Mouse (Mus musculus) embryonic facial prominence, embryonic 10.5 days (tissue): Measurements from ENCODE around the gene Deup1. TPM values are rescaled to one million over a fixed set of nuclear protein-coding genes. Genes with fewer than 3 reads are reported as not detected.

Source experiments
- DNase-seq: peaks from one replicate; pipeline ENCODE4 v3.0.0-alpha.2; 2017; ENCODE audit warnings: low spot score
- H3K27ac ChIP-seq: fragments of 300-500 bp; sonication (generic); replicated peaks from 2 replicates; pipeline ENCODE4 v1.5.1; 2016; ENCODE audit warnings: mild to moderate bottlenecking
- H3K27me3 ChIP-seq: fragments of 300-500 bp; sonication (generic); replicated peaks from 2 replicates; pipeline ENCODE4 v1.6.1; 2016; ENCODE audit warnings: low read depth, mild to moderate bottlenecking; ENCODE audit not compliant: poor library complexity, severe bottlenecking
- H3K36me3 ChIP-seq: fragments of 300-500 bp; sonication (generic); replicated peaks from 2 replicates; pipeline ENCODE4 v1.6.1; 2016; ENCODE audit warnings: mild to moderate bottlenecking, moderate library complexity
- H3K4me1 ChIP-seq: fragments of 300-500 bp; sonication (generic); 2 replicates; pipeline ENCODE4 v1.6.1; 2016
- H3K4me3 ChIP-seq: fragments of 300-500 bp; sonication (generic); 2 replicates; pipeline ENCODE4 v1.5.1; 2016; ENCODE audit warnings: mild to moderate bottlenecking, moderate library complexity
- H3K9me3 ChIP-seq: fragments of 300-500 bp; sonication (generic); 2 replicates; pipeline ENCODE4 v1.6.1; 2016; ENCODE audit warnings: mild to moderate bottlenecking
- WGBS: fragments of 180-500 bp; shearing (Covaris S2); methylation state at CpG from one replicate; pipeline ENCODE4 v1.1.7; 2016; 5-methylcytosine and 5-hydroxymethylcytosine counted together
- polyA plus RNA-seq: library from polyadenylated mRNA; unstranded; fragments of >200 nt; fragmentation: Nextera tagmentation; extraction: Ambion mirVana; gene quantifications from 2 replicates; pipeline ENCODE4 v1.2.1, GENCODE M21; 2016

Gene Deup1
- polyA plus RNA-seq, 1 experiment from 2014 or later, result 0.59 TPM

- 74% methylated on average over 7 of the region's 7 CpGs for WGBS
- no peaks in the 10 kb centered on the region for H3K36me3 ChIP-seq
- no peak overlapping the region for H3K4me3 ChIP-seq
- no peaks in the 10 kb centered on the region for H3K27me3 ChIP-seq
- H3K27ac ChIP-seq, result no peak overlapping the region
- H3K9me3 ChIP-seq, result no peaks in the 10 kb centered on the region
- peak; percentile 1 for DNase-seq
- peaks cover 11% of the 10 kb centered on the region; the same call in 1 of the 2 replicates for H3K4me1 ChIP-seq
These were observed 10.7 kb downstream of the Deup1 start for GRCm38 (mm10) chr9:15617061-15617460.

- no peaks in the 10 kb centered on the region for H3K9me3 ChIP-seq
- no peaks in the 10 kb centered on the region for H3K27me3 ChIP-seq
- H3K27ac ChIP-seq, result no peak overlapping the region
- H3K36me3 ChIP-seq, result no peaks in the 10 kb centered on the region
- DNase-seq, result no peak
- WGBS, result 83% methylated on average over 6 of the region's 6 CpGs
- H3K4me1 ChIP-seq, result peaks cover 11% of the 10 kb centered on the region; the same call in 1 of the 2 replicates
- no peak overlapping the region for H3K4me3 ChIP-seq
These were observed 11.3 kb downstream of the Deup1 start for GRCm38 (mm10) chr9:15616471-15616870.

DNA sequence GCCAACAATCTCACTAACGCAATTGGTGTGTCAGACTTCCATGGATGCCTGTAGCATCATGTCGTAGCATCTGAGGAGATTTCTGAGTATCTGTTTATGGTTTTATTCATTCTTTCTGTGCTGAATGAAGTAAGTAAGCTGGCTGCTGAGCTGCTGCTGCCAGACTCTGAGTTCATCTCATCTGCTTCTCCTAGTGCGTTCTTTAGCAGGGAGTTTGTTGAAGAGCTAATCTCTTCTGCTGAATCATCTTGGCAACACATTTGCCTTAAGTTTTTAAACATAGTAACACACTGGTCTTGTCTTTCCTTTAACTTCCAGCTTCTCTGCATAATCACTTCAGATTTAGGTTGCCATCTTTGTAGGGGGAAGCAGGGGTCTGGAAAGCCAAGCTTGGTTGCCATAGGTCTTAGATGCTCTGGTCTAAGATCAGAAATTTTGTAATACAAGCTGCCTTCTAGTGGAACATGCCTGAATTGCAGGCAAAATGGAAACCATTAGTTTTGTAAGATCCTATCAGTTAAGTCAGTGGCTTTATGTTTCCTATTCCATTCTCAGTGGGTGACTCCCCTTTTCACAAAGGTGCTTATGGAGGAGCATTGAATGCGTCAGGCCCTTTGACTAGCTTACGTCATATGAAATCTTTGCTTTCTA, 18.3 kb downstream of the Deup1 start:
- Histone ChIP-seq H3K4me1 (no peaks in the 10 kb centered on the region), H3K27ac (no peak overlapping the region), H3K4me3 (no peak overlapping the region), H3K27me3 (no peaks in the 10 kb centered on the region), H3K9me3 (no peaks in the 10 kb centered on the region), H3K36me3 (no peaks in the 10 kb centered on the region)
- WGBS, result 94% methylated on average over 5 of the region's 5 CpGs
- no peak for DNase-seq

DNA sequence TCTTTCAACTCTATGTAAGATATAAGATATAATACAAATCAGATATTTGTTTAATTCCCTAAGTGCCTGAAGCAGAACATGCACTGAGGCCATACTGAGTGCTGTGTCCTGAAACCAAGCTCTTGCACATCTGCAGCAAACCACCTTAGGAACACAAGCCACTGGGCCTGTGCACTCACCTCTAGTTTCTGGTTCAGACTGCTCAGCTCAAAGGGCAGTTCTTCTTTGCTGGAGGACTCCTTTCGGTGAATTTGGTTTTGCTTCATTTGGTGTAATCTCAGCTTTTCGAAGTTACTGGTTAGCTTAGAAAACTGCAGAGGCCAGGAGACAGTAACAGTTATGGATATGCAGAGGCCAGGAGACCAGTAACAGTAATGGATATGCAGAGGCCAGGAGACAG, 20.1 kb downstream of the Deup1 start:
- no peaks in the 10 kb centered on the region for H3K27me3 ChIP-seq
- no peak overlapping the region for H3K27ac ChIP-seq
- H3K9me3 ChIP-seq, result no peaks in the 10 kb centered on the region
- WGBS, result 89% methylated on average over 2 of the region's 2 CpGs
- DNase-seq, result no peak
- H3K36me3 ChIP-seq, result no peaks in the 10 kb centered on the region
- no peak overlapping the region for H3K4me3 ChIP-seq
- H3K4me1 ChIP-seq, result no peaks in the 10 kb centered on the region

DNA sequence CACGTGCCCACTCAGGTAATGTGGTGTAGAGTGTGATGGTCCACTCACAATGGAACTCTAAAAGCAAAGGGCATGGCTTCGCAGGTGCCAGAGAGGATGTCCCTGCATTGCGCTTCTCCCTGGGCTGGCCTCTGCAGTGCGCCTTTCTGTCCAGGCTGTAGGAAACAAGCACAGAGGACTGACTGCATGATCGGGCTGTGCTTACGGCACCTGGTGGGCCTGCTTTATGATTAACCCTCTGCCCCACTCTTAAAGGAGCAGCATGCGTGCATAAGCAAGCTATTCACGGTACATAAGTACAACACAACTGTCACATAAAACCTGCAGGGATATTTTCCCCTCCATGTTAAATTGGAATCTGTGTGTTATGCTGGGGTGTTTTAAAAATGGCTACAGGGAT, 24.6 kb downstream of the Deup1 start:
- WGBS, result 91% methylated on average over 8 of the region's 8 CpGs
- DNase-seq, result no peak
- H3K27me3 ChIP-seq, result no peaks in the 10 kb centered on the region
- no peaks in the 10 kb centered on the region for H3K9me3 ChIP-seq
- H3K4me3 ChIP-seq, result no peak overlapping the region
- H3K4me1 ChIP-seq, result no peaks in the 10 kb centered on the region
- H3K27ac ChIP-seq, result no peak overlapping the region
- no peaks in the 10 kb centered on the region for H3K36me3 ChIP-seq

DNA sequence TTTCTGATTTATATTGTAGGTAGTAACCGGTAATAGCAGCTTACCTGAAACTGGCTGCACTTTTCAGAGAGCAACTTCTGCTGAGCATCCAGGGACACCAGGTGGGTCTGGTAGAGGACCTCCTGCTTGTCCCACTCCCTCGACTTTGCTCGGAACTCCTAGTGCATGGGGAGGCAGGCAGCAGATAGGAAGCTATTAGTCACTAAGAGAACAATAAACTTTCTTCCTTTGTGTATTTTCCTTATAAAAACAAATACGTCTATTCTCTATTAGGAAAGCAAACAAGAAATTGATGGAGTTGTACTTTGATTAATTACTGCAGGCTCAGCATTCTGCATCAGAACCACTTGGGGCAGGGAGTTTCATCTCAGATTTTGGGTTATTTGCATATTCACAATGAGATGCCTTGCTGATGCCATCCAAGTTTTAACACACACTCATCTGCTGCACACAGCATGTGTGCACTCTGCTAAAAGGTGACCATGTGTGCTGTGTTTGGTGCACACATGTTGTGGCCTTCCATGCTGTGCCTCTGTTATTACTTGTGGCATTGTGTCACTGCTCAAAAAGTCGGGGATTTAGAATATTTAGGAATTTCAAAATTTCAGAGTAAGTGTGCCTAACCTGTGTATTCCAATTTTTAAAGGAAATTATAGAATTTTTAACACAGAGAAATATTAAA, 26.7 kb downstream of the Deup1 start:
- Histone ChIP-seq H3K9me3 (no peaks in the 10 kb centered on the region), H3K4me1 (no peaks in the 10 kb centered on the region), H3K4me3 (no peak overlapping the region), H3K27me3 (no peaks in the 10 kb centered on the region), H3K27ac (no peak overlapping the region), H3K36me3 (no peaks in the 10 kb centered on the region)
- no peak for DNase-seq
- WGBS, result 74% methylated on average over 5 of the region's 5 CpGs

- Histone ChIP-seq H3K4me1 (no peaks in the 10 kb centered on the region), H3K27me3 (no peaks in the 10 kb centered on the region), H3K36me3 (no peaks in the 10 kb centered on the region), H3K27ac (no peak overlapping the region), H3K4me3 (no peak overlapping the region), H3K9me3 (no peaks in the 10 kb centered on the region)
- 74% methylated on average over 6 of the region's 6 CpGs for WGBS
- no peak for DNase-seq
These were observed 27.4 kb downstream of the Deup1 start for GRCm38 (mm10) chr9:15600156-15600858.

- no peaks in the 10 kb centered on the region for H3K9me3 ChIP-seq
- H3K27me3 ChIP-seq, result no peaks in the 10 kb centered on the region
- no peaks in the 10 kb centered on the region for H3K36me3 ChIP-seq
- H3K27ac ChIP-seq, result no peak overlapping the region
- WGBS, result 82% methylated on average over 4 of the region's 4 CpGs
- no peak for DNase-seq
- H3K4me3 ChIP-seq, result no peak overlapping the region
- H3K4me1 ChIP-seq, result no peaks in the 10 kb centered on the region
These were observed 31.1 kb downstream of the Deup1 start for GRCm38 (mm10) chr9:15596598-15596997.

DNA sequence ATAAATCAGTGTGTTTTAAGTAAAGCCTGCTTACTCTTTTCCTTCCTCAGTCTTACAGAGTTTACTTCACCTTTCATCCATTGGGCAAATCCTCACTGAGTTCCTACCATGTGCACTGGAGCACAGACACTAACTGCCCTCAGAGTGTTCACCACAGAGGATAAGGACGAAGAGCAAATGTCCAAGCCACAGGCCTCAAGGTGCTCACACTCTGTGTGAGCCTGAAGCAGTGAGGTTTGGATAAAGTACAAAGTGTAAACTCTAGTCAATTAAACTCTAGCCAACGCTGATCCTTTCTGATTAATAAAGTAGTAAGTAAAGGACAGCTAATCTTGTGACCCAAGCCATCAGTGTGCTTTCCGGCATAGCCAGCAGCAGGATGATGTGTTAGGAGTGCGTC, 33.6 kb downstream of the Deup1 start:
- H3K4me3 ChIP-seq, result no peak overlapping the region
- H3K9me3 ChIP-seq, result no peaks in the 10 kb centered on the region
- H3K27me3 ChIP-seq, result no peaks in the 10 kb centered on the region
- DNase-seq, result no peak
- no peaks in the 10 kb centered on the region for H3K4me1 ChIP-seq
- H3K27ac ChIP-seq, result no peak overlapping the region
- 90% methylated on average over 4 of the region's 4 CpGs for WGBS
- no peaks in the 10 kb centered on the region for H3K36me3 ChIP-seq

DNA sequence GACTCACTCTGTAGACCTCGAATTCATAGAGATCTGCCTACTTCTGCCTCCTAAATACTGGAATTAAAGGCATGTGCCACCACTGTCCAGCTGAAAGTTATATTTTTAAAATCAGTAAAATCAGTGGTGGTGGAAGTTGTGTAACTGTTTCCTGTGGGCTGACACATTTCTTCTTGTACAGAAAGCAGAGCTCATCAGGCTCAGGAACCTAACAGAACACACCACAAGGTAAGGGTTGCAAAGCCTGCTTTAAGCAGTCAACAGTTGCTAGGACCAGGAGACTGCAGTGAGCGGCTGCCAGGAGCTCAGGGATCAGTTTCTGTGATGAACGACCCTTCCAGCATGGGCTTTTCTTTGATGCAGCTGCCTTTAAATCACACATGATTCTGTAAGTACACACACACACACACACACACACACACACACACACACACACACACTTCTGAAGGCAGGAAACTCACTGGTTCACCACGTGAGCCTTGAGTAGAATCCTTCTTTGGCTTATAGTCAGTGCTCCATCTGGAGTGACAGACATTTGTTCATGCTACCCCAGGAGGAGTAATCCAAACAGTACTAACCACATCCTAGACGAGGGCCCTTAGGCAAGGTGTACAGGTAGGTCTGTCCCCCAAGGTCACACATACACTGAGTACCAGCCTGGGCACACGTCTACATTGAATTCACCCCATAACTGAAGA, 40.4 kb downstream of the Deup1 start:
- DNase-seq, result no peak
- Histone ChIP-seq H3K27ac (no peak overlapping the region), H3K27me3 (no peaks in the 10 kb centered on the region), H3K4me3 (no peak overlapping the region), H3K9me3 (no peaks in the 10 kb centered on the region), H3K36me3 (no peaks in the 10 kb centered on the region), H3K4me1 (no peaks in the 10 kb centered on the region)
- WGBS, result 76% methylated on average over 6 of the region's 6 CpGs

- WGBS, result 91% methylated on average over 1 of the region's 1 CpGs
- Histone ChIP-seq H3K4me3 (no peak overlapping the region), H3K36me3 (no peaks in the 10 kb centered on the region), H3K9me3 (no peaks in the 10 kb centered on the region), H3K27ac (no peak overlapping the region), H3K27me3 (no peaks in the 10 kb centered on the region), H3K4me1 (no peaks in the 10 kb centered on the region)
- no peak for DNase-seq
These were observed 41.8 kb downstream of the Deup1 start for GRCm38 (mm10) chr9:15585956-15586355.

DNA sequence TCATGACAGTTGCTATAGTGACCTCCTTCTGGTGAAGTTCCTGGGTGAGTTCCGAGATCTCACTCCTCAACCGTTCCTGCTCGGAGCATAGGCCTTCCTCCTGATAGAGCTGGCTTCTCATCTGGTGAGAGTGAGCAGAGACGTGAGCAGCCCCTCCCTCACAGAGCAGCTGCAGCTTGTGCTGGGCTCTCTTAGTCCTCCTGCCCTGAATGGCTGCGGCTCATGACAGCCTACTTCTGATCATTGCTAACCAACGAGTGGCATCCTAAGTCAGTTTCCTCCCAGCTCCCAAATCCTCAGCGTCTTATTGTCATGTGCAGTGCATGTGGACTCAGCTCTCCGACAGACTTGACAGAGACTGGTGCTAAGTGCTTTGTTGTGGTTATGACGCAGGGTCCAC, 43.5 kb downstream of the Deup1 start:
- WGBS, result 87% methylated on average over 9 of the region's 9 CpGs
- Histone ChIP-seq H3K36me3 (no peaks in the 10 kb centered on the region), H3K4me3 (no peak overlapping the region), H3K27ac (no peak overlapping the region), H3K27me3 (no peaks in the 10 kb centered on the region), H3K9me3 (no peaks in the 10 kb centered on the region), H3K4me1 (no peaks in the 10 kb centered on the region)
- no peak for DNase-seq
